Comparison of ENCODE assay signal across 26 mouse cellular contexts in the genomic region with DNA sequence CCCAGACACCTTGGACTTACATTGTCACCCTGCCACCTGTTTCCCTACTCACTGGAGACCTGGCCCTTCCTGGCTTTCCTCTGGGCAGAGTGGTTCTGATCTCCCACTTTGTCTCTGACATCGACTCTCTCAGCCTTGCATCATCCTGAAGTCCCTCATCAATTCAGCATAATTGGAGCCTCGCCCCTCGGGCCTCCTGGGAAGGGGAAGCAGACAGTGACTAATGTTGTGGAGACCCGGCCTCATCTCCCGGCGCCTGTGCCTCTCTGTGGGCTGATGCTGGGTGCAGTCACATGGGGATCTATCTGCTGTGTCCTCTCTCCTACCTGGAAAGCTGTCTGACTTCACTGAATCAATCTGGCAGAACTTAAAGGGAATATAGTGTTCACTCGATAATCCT. TPM values are rescaled to one million over a fixed set of nuclear protein-coding genes. Genes with fewer than 3 reads are reported as not detected.
DNase-seq lines count a peak whose midpoint lies in the region; ATAC-seq lines count a peak whose summit lies in the region.
"Had no signal": no experiment of that assay in that cellular context is flagged by ENCODE, and none has a peak within 500 bp of the region (broad histone marks: within the 10 kb centered on the region; RNA-seq: fewer than 3 reads in every experiment).

No protein-coding gene starts in this region.

- no peak overlapping the region for H3K4me2 ChIP-seq in embryonic facial prominence, embryonic 14.5 days (ENCODE audit: low read depth, low read length)
- H3K4me2 ChIP-seq in neural tube, embryonic 11.5 days (ENCODE audit: low read depth), result no peak overlapping the region
- no peak overlapping the region for H3K4me2 ChIP-seq in hindbrain, embryonic 12.5 days (replicated peaks)
- H3K4me2 ChIP-seq: embryonic facial prominence, embryonic 15.5 days; forebrain, embryonic 12.5 days; heart, embryonic 15.5 days; kidney, embryonic 15.5 days; limb, embryonic 12.5 days; liver, embryonic 15.5 days; lung, embryonic 15.5 days; midbrain, embryonic 11.5 days; neural tube, embryonic 12.5 days had no signal

- no peak overlapping the region for H3K4me3 ChIP-seq in embryonic facial prominence, embryonic 14.5 days (ENCODE audit: low read depth, low read length)
- no peak overlapping the region for H3K4me3 ChIP-seq in embryonic facial prominence, embryonic 10.5 days
- no peak overlapping the region for H3K4me3 ChIP-seq in neural tube, embryonic 11.5 days (ENCODE audit: low read depth, low read length)
- H3K4me3 ChIP-seq in hindbrain, embryonic 12.5 days, result no peak overlapping the region
- H3K4me3 ChIP-seq: embryonic facial prominence, embryonic 15.5 days; forebrain, embryonic 12.5 days; heart, embryonic 10.5 days; heart, embryonic 15.5 days; kidney, embryonic 15.5 days; layer of hippocampus, adult 2 months; left cerebral cortex, adult 2 months; limb, embryonic 12.5 days; liver, embryonic 15.5 days; lung, embryonic 15.5 days; neural tube, embryonic 12.5 days had no signal

- no peaks in the 10 kb centered on the region for H3K27me3 ChIP-seq in embryonic facial prominence, embryonic 14.5 days (replicated peaks; ENCODE audit: control insufficient read depth, insufficient read depth, low read length)
- H3K27me3 ChIP-seq in embryonic facial prominence, embryonic 10.5 days (replicated peaks; ENCODE audit: low read depth, poor library complexity, severe bottlenecking), result no peaks in the 10 kb centered on the region
- no peaks in the 10 kb centered on the region for H3K27me3 ChIP-seq in neural tube, embryonic 11.5 days (ENCODE audit: control insufficient read depth, insufficient read depth, low read length)
- no peaks in the 10 kb centered on the region for H3K27me3 ChIP-seq in hindbrain, embryonic 12.5 days
- H3K27me3 ChIP-seq: embryonic facial prominence, embryonic 15.5 days; forebrain, embryonic 12.5 days; heart, embryonic 15.5 days; kidney, embryonic 15.5 days; limb, embryonic 12.5 days; lung, embryonic 15.5 days; neural tube, embryonic 12.5 days had no signal

- no peak for DNase-seq in embryonic facial prominence, embryonic 14.5 days (ENCODE audit: low spot score)
- DNase-seq in embryonic facial prominence, embryonic 10.5 days (ENCODE audit: low spot score), result no peak
- peak; percentile 67 for DNase-seq in neural tube, embryonic 11.5 days (ENCODE audit: low spot score)
- no peak for DNase-seq in neural tube, embryonic 10.5 days (ENCODE audit: extremely low spot score, low spot score)
- no peak for DNase-seq in frontal cortex, postnatal 14 days (ENCODE audit: low spot score in 2 of 2)
- no peak for DNase-seq in kidney, adult 11 months
- DNase-seq: adrenal gland, adult 8-10 months; cerebellum, adult 2 months; cerebellum, postnatal 14 days; gastrocnemius, postnatal 25 days; heart, adult 11 months; kidney, postnatal 36 days had no signal

- no peaks in the 10 kb centered on the region for H3K36me3 ChIP-seq in embryonic facial prominence, embryonic 14.5 days (ENCODE audit: control insufficient read depth, insufficient read depth, low read length)
- no peaks in the 10 kb centered on the region for H3K36me3 ChIP-seq in embryonic facial prominence, embryonic 10.5 days (replicated peaks)
- H3K36me3 ChIP-seq in neural tube, embryonic 11.5 days (ENCODE audit: control insufficient read depth, insufficient read depth, low read length), result no peaks in the 10 kb centered on the region
- H3K36me3 ChIP-seq in hindbrain, embryonic 12.5 days, result no peaks in the 10 kb centered on the region
- H3K36me3 ChIP-seq: embryonic facial prominence, embryonic 15.5 days; forebrain, embryonic 12.5 days; heart, embryonic 10.5 days; heart, embryonic 15.5 days; kidney, embryonic 15.5 days; limb, embryonic 12.5 days; liver, embryonic 15.5 days; lung, embryonic 15.5 days; neural tube, embryonic 12.5 days had no signal

- no peaks in the 10 kb centered on the region for H3K9me3 ChIP-seq in embryonic facial prominence, embryonic 14.5 days (ENCODE audit: control insufficient read depth, low read length)
- H3K9me3 ChIP-seq in embryonic facial prominence, embryonic 10.5 days, result no peaks in the 10 kb centered on the region
- no peaks in the 10 kb centered on the region for H3K9me3 ChIP-seq in neural tube, embryonic 11.5 days (ENCODE audit: control insufficient read depth, low read length)
- no peaks in the 10 kb centered on the region for H3K9me3 ChIP-seq in hindbrain, embryonic 12.5 days (replicated peaks)
- H3K9me3 ChIP-seq: embryonic facial prominence, embryonic 15.5 days; forebrain, embryonic 12.5 days; heart, embryonic 10.5 days; heart, embryonic 15.5 days; kidney, embryonic 15.5 days; limb, embryonic 12.5 days; liver, embryonic 15.5 days; lung, embryonic 15.5 days; neural tube, embryonic 12.5 days had no signal

- ATAC-seq in embryonic facial prominence, embryonic 14.5 days (ENCODE audit: low read depth), result 0 out of 2 replicates have a peak, but pooled peaks have one; percentile 44
- ATAC-seq in neural tube, embryonic 11.5 days (ENCODE audit: insufficient read depth, low FRiP score, low TSS enrichment), result no peak
- peak; percentile 60; the same call in 1 of the 2 replicates for ATAC-seq in hindbrain, embryonic 12.5 days (ENCODE audit: low FRiP score)
- ATAC-seq: intestine, embryonic 16.5 days had no signal

- H3K4me1 ChIP-seq in embryonic facial prominence, embryonic 14.5 days (ENCODE audit: control insufficient read depth, insufficient read depth, low read length), result no peaks in the 10 kb centered on the region; the same call in 1 of the 2 replicates
- peaks cover 13% of the 10 kb centered on the region for H3K4me1 ChIP-seq in embryonic facial prominence, embryonic 10.5 days
- H3K4me1 ChIP-seq in neural tube, embryonic 11.5 days (ENCODE audit: control insufficient read depth, insufficient read depth, low read length), result peaks cover 3% of the 10 kb centered on the region; the same call in 1 of the 2 replicates
- H3K4me1 ChIP-seq in hindbrain, embryonic 12.5 days, result peaks cover 16% of the 10 kb centered on the region; the same call in 1 of the 2 replicates
- H3K4me1 ChIP-seq: embryonic facial prominence, embryonic 15.5 days; kidney, embryonic 15.5 days; limb, embryonic 12.5 days; lung, embryonic 15.5 days; neural tube, embryonic 12.5 days had no signal

- no peak overlapping the region for H3K9ac ChIP-seq in embryonic facial prominence, embryonic 14.5 days (ENCODE audit: low read depth, low read length)
- H3K9ac ChIP-seq in neural tube, embryonic 11.5 days (ENCODE audit: low read length), result no peak overlapping the region
- no peak overlapping the region for H3K9ac ChIP-seq in hindbrain, embryonic 12.5 days
- H3K9ac ChIP-seq: embryonic facial prominence, embryonic 15.5 days; forebrain, embryonic 12.5 days; heart, embryonic 15.5 days; kidney, embryonic 15.5 days; limb, embryonic 12.5 days; liver, embryonic 15.5 days; lung, embryonic 15.5 days; neural tube, embryonic 12.5 days had no signal

- 44% methylated on average over 7 of the region's 7 CpGs for WGBS in embryonic facial prominence, embryonic 14.5 days
- 67% methylated on average over 7 of the region's 7 CpGs for WGBS in embryonic facial prominence, embryonic 10.5 days
- WGBS in neural tube, embryonic 11.5 days, result 26% methylated on average over 7 of the region's 7 CpGs
- 34% methylated on average over 7 of the region's 7 CpGs for WGBS in hindbrain, embryonic 12.5 days

- H3K27ac ChIP-seq in embryonic facial prominence, embryonic 14.5 days (replicated peaks; ENCODE audit: low read depth, low read length), result no peak overlapping the region
- no peak overlapping the region for H3K27ac ChIP-seq in embryonic facial prominence, embryonic 10.5 days (replicated peaks)
- no peak overlapping the region for H3K27ac ChIP-seq in neural tube, embryonic 11.5 days (ENCODE audit: low read depth, low read length)
- no peak overlapping the region for H3K27ac ChIP-seq in hindbrain, embryonic 12.5 days
- H3K27ac ChIP-seq: embryonic facial prominence, embryonic 15.5 days; heart, embryonic 10.5 days; heart, embryonic 15.5 days; kidney, embryonic 15.5 days; layer of hippocampus, adult 2 months; left cerebral cortex, adult 2 months; limb, embryonic 12.5 days; liver, embryonic 15.5 days; lung, embryonic 15.5 days; neural tube, embryonic 12.5 days had no signal

RNA-seq across cellular contexts. Expression of gene Stmn1, which starts 31.9 kb away (rescaled TPM):
- polyA plus RNA-seq in embryonic facial prominence, embryonic 14.5 days (2014; fragmentation: Nextera tagmentation; extraction: Ambion mirVana), result 1,154 and 1,326 TPM in 2 replicates
- polyA plus RNA-seq in embryonic facial prominence, embryonic 10.5 days (2016; fragmentation: Nextera tagmentation; extraction: Ambion mirVana), result 2,394 and 2,556 TPM in 2 replicates
- polyA plus RNA-seq in neural tube, embryonic 11.5 days (2014; fragmentation: Nextera tagmentation; extraction: Ambion mirVana), result 3,693 and 3,815 TPM in 2 replicates
- polyA plus RNA-seq in hindbrain, embryonic 12.5 days (2016; fragmentation: Nextera tagmentation; extraction: Ambion mirVana), result 4,582 and 4,772 TPM in 2 replicates

RNA-seq across cellular contexts. Expression of gene Pafah2, which starts 40.1 kb away (rescaled TPM):
- polyA plus RNA-seq in embryonic facial prominence, embryonic 14.5 days (2014; fragmentation: Nextera tagmentation; extraction: Ambion mirVana), result 11.8 and 12.5 TPM in 2 replicates
- polyA plus RNA-seq in embryonic facial prominence, embryonic 10.5 days (2016; fragmentation: Nextera tagmentation; extraction: Ambion mirVana), result 7.0 and 8.3 TPM in 2 replicates
- polyA plus RNA-seq in neural tube, embryonic 11.5 days (2014; fragmentation: Nextera tagmentation; extraction: Ambion mirVana), result 6.9 and 11.4 TPM in 2 replicates
- polyA plus RNA-seq in hindbrain, embryonic 12.5 days (2016; fragmentation: Nextera tagmentation; extraction: Ambion mirVana), result 9.2 and 10.7 TPM in 2 replicates

RNA-seq across cellular contexts. Expression of gene Extl1, which starts 52.5 kb away (rescaled TPM):
- polyA plus RNA-seq in embryonic facial prominence, embryonic 14.5 days (2014; fragmentation: Nextera tagmentation; extraction: Ambion mirVana), result 3.1 and 3.6 TPM in 2 replicates
- polyA plus RNA-seq in embryonic facial prominence, embryonic 10.5 days (2016; fragmentation: Nextera tagmentation; extraction: Ambion mirVana), result 0.25 and 0.66 TPM in 2 replicates
- 0.24 and 0.37 TPM in 2 replicates for polyA plus RNA-seq in neural tube, embryonic 11.5 days (2014; fragmentation: Nextera tagmentation; extraction: Ambion mirVana)
- 1.2 and 1.7 TPM in 2 replicates for polyA plus RNA-seq in hindbrain, embryonic 12.5 days (2016; fragmentation: Nextera tagmentation; extraction: Ambion mirVana)
